Mouse (Mus musculus) limb, embryonic 12.5 days (tissue): ENCODE results near the gene Mlycd. TPM values are rescaled to one million over a fixed set of nuclear protein-coding genes. Genes with fewer than 3 reads are reported as not detected.

Experiments
- ATAC-seq: fragments of 200-750 bp; cut with Nextera tagmentation; 2 replicates; pipeline ENCODE4 v1.8.0; 2017; ENCODE audit warnings: low read depth, moderate TSS enrichment; ENCODE audit not compliant: insufficient number of reproducible peaks, insufficient read depth, low FRiP score, low TSS enrichment
- H3K27ac ChIP-seq: fragments of 300-500 bp; sonication (generic); 2 replicates; pipeline ENCODE4 v1.5.1; 2016; ENCODE audit warnings: mild to moderate bottlenecking, moderate library complexity
- H3K27me3 ChIP-seq: fragments of 300-500 bp; sonication (generic); 2 replicates; pipeline ENCODE4 v1.6.1; 2016; ENCODE audit warnings: mild to moderate bottlenecking, moderate library complexity
- H3K36me3 ChIP-seq: fragments of 300-500 bp; sonication (generic); 2 replicates; pipeline ENCODE4 v1.6.1; 2016; ENCODE audit warnings: mild to moderate bottlenecking, moderate library complexity
- H3K4me1 ChIP-seq: fragments of 300-500 bp; sonication (generic); replicated peaks from 2 replicates; pipeline ENCODE4 v1.6.1; 2016
- H3K4me2 ChIP-seq: fragments of 300-500 bp; sonication (generic); 2 replicates; pipeline ENCODE4 v1.6.1; 2016; ENCODE audit warnings: mild to moderate bottlenecking, moderate library complexity
- H3K4me3 ChIP-seq: fragments of 300-500 bp; sonication (generic); replicated peaks from 2 replicates; pipeline ENCODE4 v1.5.1; 2016; ENCODE audit warnings: mild to moderate bottlenecking
- H3K9ac ChIP-seq: fragments of 300-500 bp; sonication (generic); replicated peaks from 2 replicates; pipeline ENCODE4 v1.6.1; 2016; ENCODE audit warnings: mild to moderate bottlenecking, moderate library complexity
- H3K9me3 ChIP-seq: fragments of 300-500 bp; sonication (generic); 2 replicates; pipeline ENCODE4 v1.6.1; 2016; ENCODE audit warnings: mild to moderate bottlenecking, moderate library complexity
- WGBS: fragments of 180-500 bp; shearing (Covaris S2); methylation state at CpG from one replicate; pipeline ENCODE4 v1.1.7; 2016; 5-methylcytosine and 5-hydroxymethylcytosine counted together
- polyA plus RNA-seq: library from polyadenylated mRNA; unstranded; fragments of >200 nt; fragmentation: Nextera tagmentation; extraction: Ambion mirVana; gene quantifications from 2 replicates; pipeline ENCODE4 v1.2.1, GENCODE M21; 2016

Mlycd gene
- polyA plus RNA-seq, 1 experiment from 2014 or later = 10.5 TPM

- no peak for ATAC-seq
- 87% methylated on average over 13 of the region's 13 CpGs for WGBS
- no peaks in the 10 kb centered on the region for H3K27me3 ChIP-seq
- no peak within 1 kb of the TSS for H3K27ac ChIP-seq
- H3K9me3 ChIP-seq = no peaks in the 10 kb centered on the region
- no peak within 1 kb of the TSS for H3K9ac ChIP-seq
- no peak within 1 kb of the TSS for H3K4me3 ChIP-seq
- peaks cover 7% of the 10 kb centered on the region; the same call in 1 of the 2 replicates for H3K4me1 ChIP-seq
- H3K36me3 ChIP-seq = no peaks in the 10 kb centered on the region
- no peak within 1 kb of the TSS for H3K4me2 ChIP-seq
These were observed 39.0 kb downstream of the Mlycd start, which contains the start of gene Osgin1 for GRCm38 (mm10) chr8:119433582-119434174. Gene Osgin1 (plus strand): TSS chr8:119434124.

GRCm38 (mm10) chr8:119434569-119434968, 39.9 kb downstream of the Mlycd start:
- H3K9ac ChIP-seq = no peak overlapping the region
- no peak for ATAC-seq
- H3K9me3 ChIP-seq = no peaks in the 10 kb centered on the region
- 83% methylated on average over 6 of the region's 6 CpGs for WGBS
- H3K4me2 ChIP-seq = no peak overlapping the region
- no peaks in the 10 kb centered on the region for H3K27me3 ChIP-seq
- no peak overlapping the region for H3K27ac ChIP-seq
- no peaks in the 10 kb centered on the region for H3K36me3 ChIP-seq
- no peak overlapping the region for H3K4me3 ChIP-seq
- H3K4me1 ChIP-seq = peaks cover 7% of the 10 kb centered on the region; the same call in 1 of the 2 replicates

- ATAC-seq = no peak
- Histone ChIP-seq H3K27me3 (no peaks in the 10 kb centered on the region; the same call in 1 of the 2 replicates), H3K9ac (no peak overlapping the region), H3K27ac (no peak overlapping the region), H3K4me2 (no peak overlapping the region), H3K4me1 (peaks cover 15% of the 10 kb centered on the region; the same call in 1 of the 2 replicates), H3K9me3 (no peaks in the 10 kb centered on the region), H3K4me3 (no peak overlapping the region), H3K36me3 (no peaks in the 10 kb centered on the region)
- WGBS = 81% methylated on average over 7 of the region's 7 CpGs
These were observed 40.8 kb downstream of the Mlycd start for GRCm38 (mm10) chr8:119435527-119435926.

- Histone ChIP-seq H3K27me3 (no peaks in the 10 kb centered on the region; the same call in 1 of the 2 replicates), H3K27ac (no peak overlapping the region), H3K9me3 (no peaks in the 10 kb centered on the region), H3K4me3 (no peak overlapping the region), H3K4me1 (peaks cover 20% of the 10 kb centered on the region), H3K9ac (no peak overlapping the region), H3K4me2 (no peak overlapping the region), H3K36me3 (no peaks in the 10 kb centered on the region)
- 88% methylated on average over 10 of the region's 10 CpGs for WGBS
- no peak for ATAC-seq
These were observed 41.7 kb downstream of the Mlycd start for GRCm38 (mm10) chr8:119436331-119436730.

GRCm38 (mm10) chr8:119436933-119437332, 42.3 kb downstream of the Mlycd start:
- 13% methylated on average over 9 of the region's 9 CpGs for WGBS
- Histone ChIP-seq H3K9ac (no peak overlapping the region), H3K36me3 (no peaks in the 10 kb centered on the region), H3K4me2 (no peak overlapping the region), H3K27me3 (peaks cover under 1% of the 10 kb centered on the region; the same call in 1 of the 2 replicates), H3K9me3 (no peaks in the 10 kb centered on the region), H3K4me1 (peaks cover 20% of the 10 kb centered on the region), H3K4me3 (no peak overlapping the region), H3K27ac (no peak overlapping the region)
- no peak for ATAC-seq

- Histone ChIP-seq H3K9ac (no peak overlapping the region), H3K4me1 (peaks cover 20% of the 10 kb centered on the region), H3K9me3 (no peaks in the 10 kb centered on the region), H3K36me3 (no peaks in the 10 kb centered on the region), H3K27me3 (peaks cover 6% of the 10 kb centered on the region), H3K27ac (no peak overlapping the region), H3K4me2 (no peak overlapping the region), H3K4me3 (no peak overlapping the region)
- WGBS = 73% methylated on average over 11 of the region's 11 CpGs
- ATAC-seq = no peak
These were observed 42.8 kb downstream of the Mlycd start for GRCm38 (mm10) chr8:119437506-119437905.

- Histone ChIP-seq H3K4me1 (peaks cover 20% of the 10 kb centered on the region), H3K9me3 (no peaks in the 10 kb centered on the region), H3K4me2 (no peak overlapping the region), H3K36me3 (no peaks in the 10 kb centered on the region), H3K9ac (no peak overlapping the region), H3K27me3 (peaks cover 12% of the 10 kb centered on the region), H3K27ac (no peak overlapping the region), H3K4me3 (no peak overlapping the region)
- no peak for ATAC-seq
- 73% methylated on average over 6 of the region's 6 CpGs for WGBS
These were observed 44.2 kb downstream of the Mlycd start for GRCm38 (mm10) chr8:119438876-119439275.

GRCm38 (mm10) chr8:119439424-119439823, 44.7 kb downstream of the Mlycd start:
- Histone ChIP-seq H3K27ac (no peak overlapping the region), H3K4me2 (no peak overlapping the region), H3K4me1 (peaks cover 20% of the 10 kb centered on the region), H3K9ac (no peak overlapping the region), H3K27me3 (peaks cover 12% of the 10 kb centered on the region), H3K36me3 (no peaks in the 10 kb centered on the region), H3K4me3 (no peak overlapping the region), H3K9me3 (no peaks in the 10 kb centered on the region)
- 85% methylated on average over 2 of the region's 2 CpGs for WGBS
- ATAC-seq = no peak

GRCm38 (mm10) chr8:119439893-119440249, 45.2 kb downstream of the Mlycd start:
- H3K4me2 ChIP-seq = 0 out of 2 replicates have a peak overlapping the region, but pooled peaks have one; percentile 34
- ATAC-seq = no peak
- no peaks in the 10 kb centered on the region for H3K36me3 ChIP-seq
- H3K4me1 ChIP-seq = peaks cover 20% of the 10 kb centered on the region
- 62% methylated on average over 7 of the region's 7 CpGs for WGBS
- H3K27me3 ChIP-seq = peaks cover 12% of the 10 kb centered on the region
- peak overlapping the region; percentile 41; the same call in 1 of the 2 replicates for H3K27ac ChIP-seq
- no peak overlapping the region for H3K9ac ChIP-seq
- no peak overlapping the region for H3K4me3 ChIP-seq
- no peaks in the 10 kb centered on the region for H3K9me3 ChIP-seq

- Histone ChIP-seq H3K36me3 (no peaks in the 10 kb centered on the region), H3K4me2 (peak overlapping the region; percentile 34; the same call in 1 of the 2 replicates), H3K4me3 (no peak overlapping the region), H3K27ac (peak overlapping the region; percentile 41; the same call in 1 of the 2 replicates), H3K4me1 (peaks cover 20% of the 10 kb centered on the region), H3K9ac (no peak overlapping the region), H3K9me3 (no peaks in the 10 kb centered on the region), H3K27me3 (peaks cover 16% of the 10 kb centered on the region)
- no peak for ATAC-seq
- WGBS = 13% methylated on average over 16 of the region's 16 CpGs
These were observed 45.7 kb downstream of the Mlycd start for GRCm38 (mm10) chr8:119440250-119440951.

GRCm38 (mm10) chr8:119440952-119441270, 46.2 kb downstream of the Mlycd start:
- no peak overlapping the region for H3K4me2 ChIP-seq
- no peak for ATAC-seq
- H3K9me3 ChIP-seq = no peaks in the 10 kb centered on the region
- H3K36me3 ChIP-seq = no peaks in the 10 kb centered on the region
- peaks cover 20% of the 10 kb centered on the region for H3K4me1 ChIP-seq
- no peak overlapping the region for H3K4me3 ChIP-seq
- H3K9ac ChIP-seq = no peak overlapping the region
- peaks cover 21% of the 10 kb centered on the region for H3K27me3 ChIP-seq
- WGBS = 56% methylated on average over 1 of the region's 1 CpGs
- no peak overlapping the region for H3K27ac ChIP-seq
